Mouse (Mus musculus): ENCODE measurements at regions not wholly inside any gene's neighbourhood (a gene's known extent, or its start where the extent isn't known, plus 50 kb on each side); places are given as distances from the start of the nearest gene placed in this dataset.

DNA sequence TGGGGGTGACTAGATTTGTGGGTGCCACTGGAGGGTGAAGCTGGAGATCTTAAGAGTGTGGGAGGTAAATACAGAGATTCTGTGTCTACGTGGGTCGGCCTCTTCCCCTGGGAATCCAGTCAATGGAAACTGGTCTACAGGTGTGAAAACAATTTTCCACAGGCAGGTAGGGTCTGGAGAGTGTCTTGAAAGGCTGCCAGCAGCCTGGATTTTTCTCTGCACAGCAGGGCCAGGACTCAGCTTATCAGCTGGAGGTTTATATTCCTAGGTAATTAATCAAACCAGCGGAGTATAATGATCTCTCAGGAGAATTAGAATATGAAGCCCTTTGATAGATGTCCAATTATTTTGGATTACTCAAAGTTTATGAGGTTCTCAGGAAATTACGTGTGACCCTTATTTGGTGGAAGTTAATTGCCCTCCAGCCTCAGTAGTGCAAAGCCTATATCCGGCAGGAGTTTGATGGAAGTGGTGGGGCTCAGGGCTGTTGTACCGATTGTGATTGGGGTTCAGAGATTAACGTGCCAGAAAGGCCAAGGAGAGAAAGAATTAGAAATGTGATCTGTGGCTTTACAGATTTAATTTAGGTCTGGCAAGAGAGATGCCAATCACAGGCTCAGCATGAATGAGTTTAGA is 250.8 kb downstream of the Map2k6 start:
- no peak for TF ChIP-seq EP300 (IDR thresholded peaks at IDR 0.05)
- no peak for TF ChIP-seq CTCF (IDR thresholded peaks at IDR 0.05)

Measured in lung, postnatal 0 days (tissue).